Mouse (Mus musculus): ENCODE data around the gene Dnah14. TPM values are rescaled to one million over a fixed set of nuclear protein-coding genes. Genes with fewer than 3 reads are reported as not detected.

The Dnah14 gene
- total RNA-seq, 2 experiments from 2014 or later, result 0.03 TPM; not detected in 1

DNA sequence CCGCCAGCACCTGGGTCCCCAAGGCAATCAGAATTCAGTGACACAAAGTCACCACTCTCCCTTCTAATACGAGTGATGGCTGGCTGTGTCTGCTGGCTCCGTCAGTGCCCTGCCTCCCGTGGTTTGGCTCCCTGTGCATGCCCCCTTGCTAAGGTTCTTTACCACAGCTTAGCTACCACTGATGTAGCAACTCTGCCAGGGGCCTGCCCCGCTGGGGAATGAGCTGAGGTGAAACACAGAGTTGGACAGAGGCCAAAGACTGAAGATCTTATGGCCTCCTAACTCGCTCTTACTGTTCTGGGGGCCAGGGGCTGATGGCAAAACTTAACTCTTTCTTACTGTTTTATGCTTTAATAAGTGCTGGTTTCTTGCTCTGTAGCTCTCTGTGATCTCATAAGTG is 213.6 kb downstream of the Dnah14 start:
- no peak for DNase-seq

DNA sequence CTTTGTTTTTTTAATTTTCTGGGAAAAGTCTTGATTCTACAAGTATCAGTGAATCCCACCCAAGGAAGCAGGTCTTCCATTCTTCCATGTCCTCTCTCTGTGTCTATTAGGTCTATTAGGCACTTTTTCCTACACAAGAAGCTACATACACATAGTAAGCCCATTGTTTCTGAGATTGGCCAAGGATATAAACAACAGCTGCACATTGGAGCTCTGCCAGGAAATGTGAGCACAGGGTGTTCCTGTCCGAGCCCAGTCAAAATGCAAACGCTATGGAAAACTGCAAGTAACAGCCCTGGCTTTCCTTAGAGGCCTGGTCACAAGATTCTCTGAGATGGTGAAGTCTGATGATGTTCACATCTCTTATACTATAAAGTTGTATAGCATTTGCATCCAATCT is 217.2 kb downstream of the Dnah14 start:
- DNase-seq, result peak in 1 of 2 experiments; percentile 26

GRCm38 (mm10) chr1:181799911-181800310 is 223.6 kb downstream of the Dnah14 start:
- DNase-seq, result no peak

GRCm38 (mm10) chr1:181800667-181801066 is 224.3 kb downstream of the Dnah14 start:
- no peak for DNase-seq

DNA sequence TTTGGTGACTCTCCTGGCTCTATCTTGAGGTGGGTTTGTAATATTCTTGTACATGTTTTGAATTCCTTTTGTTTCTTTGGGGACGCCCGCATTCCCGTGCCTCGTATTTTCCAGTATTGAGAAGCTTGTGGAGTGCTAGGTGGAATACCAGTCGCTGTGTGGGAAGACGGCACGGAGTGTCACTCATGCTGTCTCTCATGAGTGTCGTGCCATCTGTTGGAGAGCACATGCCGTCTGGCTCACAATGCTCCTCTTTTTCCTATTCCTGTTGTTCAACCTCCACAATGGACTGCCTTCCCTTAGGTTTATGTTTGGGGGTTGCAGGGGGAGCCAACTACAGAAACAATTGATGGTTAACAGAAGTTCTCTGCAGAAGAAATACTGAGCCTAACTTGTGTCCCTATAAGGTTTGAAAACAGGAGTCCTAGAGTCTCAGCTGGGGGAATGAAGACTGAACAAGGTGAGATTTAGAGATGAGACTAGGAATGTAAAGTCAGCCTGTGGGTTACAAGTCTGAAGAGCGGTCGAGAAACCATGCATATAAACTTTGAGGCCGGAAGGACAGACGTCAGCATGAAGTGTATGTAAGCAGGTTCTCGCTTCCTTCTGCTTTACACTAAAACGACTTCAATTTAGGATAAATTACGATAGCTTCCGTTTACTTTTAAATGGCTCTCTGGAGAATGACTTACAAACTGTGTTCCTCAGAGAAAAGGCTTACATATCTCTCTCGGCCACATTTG is 235.3 kb downstream of the Dnah14 start:
- no peak for DNase-seq

GRCm38 (mm10) chr1:181826716-181827115 is 250.4 kb downstream of the Dnah14 start:
- DNase-seq, result no peak

- DNase-seq, result peak in 1 of 2 experiments; percentile 16
These were observed 252.0 kb downstream of the Dnah14 start for GRCm38 (mm10) chr1:181828365-181828764.

DNA sequence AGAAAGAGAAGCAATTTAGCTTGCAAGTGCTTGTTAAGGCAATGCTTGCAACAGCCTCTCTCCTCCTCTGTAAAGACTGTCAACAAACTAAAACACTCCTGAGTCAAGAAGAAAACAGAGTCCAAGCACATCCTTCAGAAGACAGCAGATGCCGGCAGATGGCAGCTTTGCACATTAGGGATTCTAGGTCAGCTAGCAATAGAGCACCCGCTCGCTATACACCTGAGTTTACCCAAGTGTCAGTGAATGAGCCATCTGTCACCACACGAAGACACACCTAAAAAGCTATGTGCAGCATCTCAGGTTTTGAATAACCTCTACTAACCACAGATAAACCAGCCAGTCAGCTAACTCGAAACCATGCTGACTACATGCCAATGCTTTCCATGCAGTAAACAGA is 256.4 kb downstream of the Dnah14 start:
- no peak for DNase-seq

GRCm38 (mm10) chr1:181833143-181833542 is 256.8 kb downstream of the Dnah14 start:
- DNase-seq, result no peak

- DNase-seq, result no peak
These were observed 261.8 kb downstream of the Dnah14 start for GRCm38 (mm10) chr1:181838111-181838510.

DNA sequence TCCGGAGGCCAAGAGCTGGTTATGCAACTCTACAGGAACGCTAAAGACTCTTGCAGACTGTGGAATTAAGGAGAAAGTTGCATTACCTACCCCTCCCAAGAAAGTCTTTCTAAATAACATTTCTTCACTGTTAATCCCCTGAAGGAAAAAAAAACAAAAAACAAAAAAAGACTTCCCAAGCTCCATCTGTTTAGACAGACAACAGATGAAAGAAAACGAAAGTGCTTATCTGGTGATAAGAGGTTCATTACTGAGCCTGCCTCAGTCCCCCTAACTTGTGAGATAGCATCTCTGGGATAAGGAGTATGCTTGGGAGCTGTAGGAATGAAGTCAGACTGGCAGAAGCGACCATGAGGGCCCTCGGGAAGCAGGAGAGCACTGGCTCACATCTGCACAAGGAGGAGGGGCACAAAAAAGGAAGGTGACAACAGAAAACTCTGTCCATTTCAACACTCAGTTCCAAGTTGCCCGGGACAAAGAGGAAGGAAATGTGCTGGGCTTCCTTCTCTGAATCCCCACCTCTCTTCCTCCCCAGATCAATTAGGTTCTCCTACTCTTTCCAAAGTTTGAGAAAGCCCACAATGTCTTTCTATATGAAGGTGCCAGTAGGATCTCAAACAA is 263.5 kb downstream of the Dnah14 start:
- DNase-seq, result no peak

DNA sequence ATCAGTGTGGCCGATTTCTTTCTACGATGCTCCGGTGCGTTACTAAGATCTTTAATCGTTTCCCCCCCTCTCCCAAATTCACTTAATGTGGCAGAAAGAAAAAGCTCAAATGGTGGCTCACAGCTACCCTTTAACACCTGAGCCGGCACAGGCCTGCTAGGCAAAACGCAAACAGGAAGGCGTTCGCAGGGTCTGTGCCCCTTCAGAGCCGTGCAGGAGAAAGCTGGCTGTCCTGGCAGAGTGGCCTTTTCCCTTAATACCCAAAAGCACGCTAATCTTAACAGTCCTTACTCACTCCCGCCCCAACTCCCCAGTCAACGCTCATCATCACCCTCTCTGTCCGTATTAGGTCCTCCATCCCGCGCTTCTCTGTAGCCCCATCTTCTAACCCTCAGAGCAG is 265.0 kb downstream of the Dnah14 start:
- DNase-seq, result no peak

GRCm38 (mm10) chr1:181841864-181842672 is 265.7 kb downstream of the Dnah14 start:
- DNase-seq, result peak; percentile 98

DNA sequence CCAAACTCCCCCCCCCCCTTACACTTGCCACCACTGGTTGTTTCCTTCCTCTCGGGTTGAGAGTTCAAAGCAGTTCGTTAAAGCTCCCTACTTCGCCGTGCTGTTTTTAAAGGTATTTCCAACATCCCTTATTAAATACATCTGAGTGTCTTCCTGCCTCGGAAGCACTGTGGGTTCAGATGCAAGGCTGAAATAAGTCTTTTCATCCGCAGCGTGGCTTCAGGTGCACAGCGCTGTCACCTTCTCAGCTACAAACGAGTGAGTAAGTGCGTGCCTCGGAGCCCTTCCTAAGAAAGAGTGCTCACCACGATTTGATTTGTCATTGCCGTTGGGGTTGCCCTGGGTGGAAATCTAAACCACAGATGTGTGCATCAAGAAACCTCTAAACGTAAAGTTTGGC is 266.4 kb downstream of the Dnah14 start, which contains the start of gene Lbr:
Gene Lbr (minus strand): TSS at position 266 of the 400 bp plus-strand sequence.
- no peak for DNase-seq

GRCm38 (mm10) chr1:181844874-181845547 is 268.7 kb downstream of the Dnah14 start:
- no peak for DNase-seq

GRCm38 (mm10) chr1:181845767-181846166 is 269.4 kb downstream of the Dnah14 start:
- DNase-seq, result no peak

- DNase-seq, result no peak
These were observed 271.0 kb downstream of the Dnah14 start for GRCm38 (mm10) chr1:181847396-181847795.

DNA sequence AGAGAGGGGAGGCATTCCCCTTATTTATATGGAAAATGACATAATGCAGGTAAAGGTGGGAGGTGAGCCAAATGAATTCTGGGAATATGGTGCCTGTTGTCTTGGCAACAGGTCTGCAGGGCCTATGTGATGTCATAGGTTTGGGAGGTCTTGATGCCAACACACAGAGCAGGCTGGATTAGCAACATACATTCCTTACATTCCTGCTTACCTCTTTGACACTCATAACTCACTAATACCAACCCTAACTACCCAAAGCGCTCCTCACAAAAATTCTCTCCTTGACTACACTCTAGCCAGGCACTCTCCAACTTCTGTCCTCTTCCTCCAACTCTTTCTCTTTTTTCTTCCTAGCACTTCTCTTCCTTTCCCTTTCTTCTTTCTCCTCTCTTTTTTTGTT is 271.9 kb downstream of the Dnah14 start:
- DNase-seq, result no peak

- peak in 1 of 2 experiments; percentile 22 for DNase-seq
These were observed 274.1 kb downstream of the Dnah14 start for GRCm38 (mm10) chr1:181850441-181850840.

- DNase-seq, result peak; percentile 13 to 43
These were observed 275.4 kb downstream of the Dnah14 start for GRCm38 (mm10) chr1:181851521-181852310.

GRCm38 (mm10) chr1:181852466-181852865 is 276.1 kb downstream of the Dnah14 start:
- peak in 1 of 2 experiments; percentile 11 for DNase-seq

Data from adrenal gland, postnatal 36 days (tissue).